In genomic region chr19:40542776-40543175, GRCm38 (mm10) we compare ENCODE assay signal across 23 mouse cellular contexts.
"Had no signal": no experiment of that assay in that cellular context is flagged by ENCODE, and none has a peak within 500 bp of the region (broad histone marks: within the 10 kb centered on the region; RNA-seq: fewer than 3 reads in every experiment).

No protein-coding gene starts in this region.

- H3K27ac ChIP-seq: intestine, embryonic 15.5 days; kidney, embryonic 15.5 days; limb, embryonic 10.5 days; limb, embryonic 13.5 days; macrophage; midbrain, embryonic 10.5 days; midbrain, embryonic 15.5 days; neural tube, embryonic 12.5 days; neural tube, embryonic 15.5 days; stomach, postnatal 0 days had no signal

- H3K4me1 ChIP-seq: intestine, embryonic 15.5 days; kidney, embryonic 15.5 days; limb, embryonic 10.5 days; limb, embryonic 13.5 days; megakaryocyte, embryonic 14.5 days; midbrain, embryonic 10.5 days; midbrain, embryonic 15.5 days; neural tube, embryonic 12.5 days; neural tube, embryonic 15.5 days had no signal

- H3K4me3 ChIP-seq: intestine, embryonic 15.5 days; kidney, embryonic 15.5 days; limb, embryonic 10.5 days; limb, embryonic 13.5 days; megakaryocyte, embryonic 14.5 days; midbrain, embryonic 10.5 days; midbrain, embryonic 15.5 days; neural tube, embryonic 12.5 days; neural tube, embryonic 15.5 days had no signal

- H3K9me3 ChIP-seq: intestine, embryonic 15.5 days; kidney, embryonic 15.5 days; limb, embryonic 10.5 days; midbrain, embryonic 10.5 days; midbrain, embryonic 15.5 days; neural tube, embryonic 12.5 days; neural tube, embryonic 15.5 days had no signal

- H3K4me2 ChIP-seq: intestine, embryonic 15.5 days; kidney, embryonic 15.5 days; limb, embryonic 13.5 days; midbrain, embryonic 15.5 days; neural tube, embryonic 12.5 days; neural tube, embryonic 15.5 days had no signal

- H3K36me3 ChIP-seq: intestine, embryonic 15.5 days; kidney, embryonic 15.5 days; limb, embryonic 10.5 days; limb, embryonic 13.5 days; midbrain, embryonic 10.5 days; midbrain, embryonic 15.5 days; neural tube, embryonic 12.5 days; neural tube, embryonic 15.5 days had no signal

- DNase-seq: kidney, adult 11 months; kidney, adult 8-10 months; kidney, postnatal 10 days; kidney, postnatal 36 days; lung, adult 2 months; lung, postnatal 14 days; right cerebral cortex, adult 18-20 months; right cerebral cortex, postnatal 14 days; right cerebral cortex, postnatal 4 days; thymus, adult 2 months; thymus, postnatal 14 days; thymus, postnatal 4 days had no signal

- H3K27me3 ChIP-seq: intestine, embryonic 15.5 days; midbrain, embryonic 15.5 days; neural tube, embryonic 12.5 days; neural tube, embryonic 15.5 days had no signal

- ATAC-seq: intestine, embryonic 15.5 days; midbrain, embryonic 15.5 days had no signal

- H3K9ac ChIP-seq: intestine, embryonic 15.5 days; kidney, embryonic 15.5 days; limb, embryonic 13.5 days; midbrain, embryonic 15.5 days; neural tube, embryonic 12.5 days; neural tube, embryonic 15.5 days had no signal
